Mouse (Mus musculus) embryonic facial prominence, embryonic 14.5 days (tissue): ENCODE measurements around the gene Afap1. TPM values are rescaled to one million over a fixed set of nuclear protein-coding genes. Genes with fewer than 3 reads are reported as not detected.

Experiments
- ATAC-seq: fragments of 200-750 bp; cut with Nextera tagmentation; 2 replicates; pipeline ENCODE4 v1.8.0; 2017; ENCODE audit warnings: low read depth, moderate number of reproducible peaks, moderate TSS enrichment
- DNase-seq: peaks from one replicate; pipeline ENCODE4 v3.0.0-alpha.2; 2015; ENCODE audit warnings: low spot score
- H3K27ac ChIP-seq: fragments of 300-500 bp; sonication (generic); replicated peaks from 2 replicates; pipeline ENCODE4 v1.5.1; 2014; ENCODE audit warnings: low read depth, mild to moderate bottlenecking, low read length, moderate library complexity
- H3K27me3 ChIP-seq: fragments of 300-500 bp; sonication (generic); replicated peaks from 2 replicates; pipeline ENCODE4 v1.6.1; 2014; ENCODE audit warnings: low read length; ENCODE audit not compliant: control insufficient read depth, insufficient read depth
- H3K36me3 ChIP-seq: fragments of 300-500 bp; sonication (generic); 2 replicates; pipeline ENCODE4 v1.6.1; 2014; ENCODE audit warnings: low read length, mixed read lengths; ENCODE audit not compliant: control insufficient read depth, insufficient read depth
- H3K4me1 ChIP-seq: fragments of 300-500 bp; sonication (generic); 2 replicates; pipeline ENCODE4 v1.6.1; 2014; ENCODE audit warnings: antibody characterized with exemption, low read length; ENCODE audit not compliant: control insufficient read depth, insufficient read depth
- H3K4me2 ChIP-seq: fragments of 300-500 bp; sonication (generic); 2 replicates; pipeline ENCODE4 v1.6.1; 2014; ENCODE audit warnings: low read depth, mild to moderate bottlenecking, low read length, moderate library complexity, mixed read lengths
- H3K4me3 ChIP-seq: fragments of 300-500 bp; sonication (generic); 2 replicates; pipeline ENCODE4 v1.5.1; 2014; ENCODE audit warnings: low read depth, mild to moderate bottlenecking, low read length
- H3K9ac ChIP-seq: fragments of 300-500 bp; sonication (generic); 2 replicates; pipeline ENCODE4 v1.6.1; 2014; ENCODE audit warnings: low read depth, mild to moderate bottlenecking, low read length, moderate library complexity, mixed read lengths
- H3K9me3 ChIP-seq: fragments of 300-500 bp; sonication (generic); 2 replicates; pipeline ENCODE4 v1.6.1; 2016; ENCODE audit warnings: low read length; ENCODE audit not compliant: control insufficient read depth
- WGBS: fragments of 180-500 bp; shearing (Covaris S2); extraction: QIAGEN DNeasy Blood & Tissue Kit; methylation state at CpG from one replicate; pipeline ENCODE4 v1.1.7; 2014; 5-methylcytosine and 5-hydroxymethylcytosine counted together
- polyA plus RNA-seq: library from polyadenylated mRNA; unstranded; fragments of >200 nt; fragmentation: Nextera tagmentation; extraction: Ambion mirVana; gene quantifications from 2 replicates; pipeline ENCODE4 v1.2.1, GENCODE M21; 2014

The Afap1 gene
- polyA plus RNA-seq, 1 experiment from 2014 or later: 28.0 TPM

GRCm38 (mm10) chr5:35925171-35925634 lies 32.1 kb downstream of the Afap1 start:
- H3K4me3 ChIP-seq: no peak overlapping the region
- 34% methylated on average over 12 of the region's 12 CpGs for WGBS
- DNase-seq (peak; percentile 50), ATAC-seq (peak; percentile 12; the same call in 1 of the 2 replicates)
- H3K4me2 ChIP-seq: no peak overlapping the region
- no peaks in the 10 kb centered on the region for H3K27me3 ChIP-seq
- peaks cover 3% of the 10 kb centered on the region; the same call in 1 of the 2 replicates for H3K36me3 ChIP-seq
- peak overlapping the region; percentile 10; the same call in 1 of the 2 replicates for H3K27ac ChIP-seq
- peaks cover 49% of the 10 kb centered on the region for H3K4me1 ChIP-seq
- no peaks in the 10 kb centered on the region for H3K9me3 ChIP-seq
- H3K9ac ChIP-seq: no peak overlapping the region

DNA sequence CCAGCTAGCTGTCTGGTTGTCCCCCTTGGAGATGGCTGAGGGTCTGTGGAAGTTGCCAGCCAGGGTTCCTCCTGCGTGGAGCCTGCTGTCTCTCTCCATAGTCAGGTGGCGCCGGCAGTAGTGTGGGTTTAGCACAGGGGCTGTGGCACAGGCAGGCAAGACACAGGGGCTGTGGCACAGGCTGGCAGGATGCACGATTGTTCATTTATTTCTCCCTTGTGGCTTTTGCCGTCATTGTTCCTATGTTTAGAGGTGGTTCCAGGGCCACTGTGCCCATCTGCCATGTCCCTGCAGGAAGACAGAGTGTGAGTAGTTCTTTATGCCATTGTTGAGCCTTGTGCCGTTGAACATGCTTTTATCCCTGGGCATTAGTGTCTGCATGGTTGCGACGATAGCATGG lies 33.4 kb downstream of the Afap1 start:
- Histone ChIP-seq H3K4me2 (no peak overlapping the region), H3K4me3 (no peak overlapping the region), H3K4me1 (peaks cover 41% of the 10 kb centered on the region), H3K27ac (no peak overlapping the region), H3K9me3 (no peaks in the 10 kb centered on the region), H3K27me3 (no peaks in the 10 kb centered on the region), H3K9ac (no peak overlapping the region), H3K36me3 (peaks cover 3% of the 10 kb centered on the region; the same call in 1 of the 2 replicates)
- 80% methylated on average over 8 of the region's 8 CpGs for WGBS
- ATAC-seq (no peak), DNase-seq (no peak)

DNA sequence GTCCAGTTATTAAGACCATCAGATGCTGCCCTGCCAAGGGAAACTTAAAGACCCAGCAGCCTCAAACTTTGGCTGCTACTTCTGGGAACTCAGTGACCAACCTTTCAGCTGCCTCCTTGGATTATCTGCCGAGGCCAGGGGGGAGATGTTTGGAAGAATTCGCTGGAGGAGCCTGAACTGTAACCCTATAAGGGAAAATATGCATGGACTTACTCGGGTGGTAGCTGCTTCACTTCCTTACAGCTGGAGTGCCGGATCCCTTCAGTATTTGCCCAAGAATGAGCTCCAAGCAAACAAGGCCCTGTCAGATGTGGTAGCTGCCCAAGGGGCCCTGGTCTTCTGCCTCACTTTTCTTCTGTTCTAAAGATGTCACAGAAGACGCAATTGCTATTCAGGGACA lies 38.2 kb downstream of the Afap1 start:
- Histone ChIP-seq H3K4me2 (no peak overlapping the region), H3K4me3 (no peak overlapping the region), H3K4me1 (peaks cover 4% of the 10 kb centered on the region; the same call in 1 of the 2 replicates), H3K9me3 (no peaks in the 10 kb centered on the region), H3K9ac (no peak overlapping the region), H3K27me3 (no peaks in the 10 kb centered on the region), H3K27ac (no peak overlapping the region; the same call in 1 of the 2 replicates), H3K36me3 (peaks cover 5% of the 10 kb centered on the region)
- ATAC-seq (no peak), DNase-seq (no peak)
- WGBS: 38% methylated on average over 5 of the region's 5 CpGs

DNA sequence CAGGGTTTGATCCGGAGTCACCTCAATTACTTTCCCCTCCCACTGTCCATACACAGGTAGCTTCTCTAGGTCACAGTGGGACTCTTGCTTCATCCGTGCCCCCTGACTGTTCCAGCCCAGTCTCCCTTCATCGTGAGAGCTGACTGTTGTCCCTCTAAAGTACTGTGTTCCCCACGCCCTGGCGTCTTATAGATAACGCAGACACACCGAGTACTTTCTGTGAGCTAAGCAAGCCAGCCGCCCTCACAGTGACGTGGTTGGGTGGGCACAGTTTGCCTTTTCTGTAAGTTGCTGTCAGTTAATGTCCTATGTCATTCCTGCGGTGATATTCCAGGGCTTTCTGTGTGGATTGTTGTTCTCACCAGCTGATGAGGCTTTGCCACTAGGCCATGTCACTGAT lies 39.9 kb downstream of the Afap1 start:
- no peak overlapping the region for H3K9ac ChIP-seq
- no peaks in the 10 kb centered on the region for H3K27me3 ChIP-seq
- DNase-seq (no peak), ATAC-seq (no peak)
- H3K9me3 ChIP-seq: no peaks in the 10 kb centered on the region
- WGBS: 83% methylated on average over 10 of the region's 10 CpGs
- H3K4me1 ChIP-seq: peaks cover 4% of the 10 kb centered on the region; the same call in 1 of the 2 replicates
- no peak overlapping the region for H3K4me2 ChIP-seq
- H3K4me3 ChIP-seq: no peak overlapping the region
- peaks cover 15% of the 10 kb centered on the region for H3K36me3 ChIP-seq
- no peak overlapping the region for H3K27ac ChIP-seq

- Histone ChIP-seq H3K9me3 (no peaks in the 10 kb centered on the region), H3K4me1 (peaks cover 7% of the 10 kb centered on the region), H3K4me3 (no peak overlapping the region), H3K4me2 (no peak overlapping the region), H3K9ac (no peak overlapping the region), H3K36me3 (peaks cover 15% of the 10 kb centered on the region), H3K27me3 (no peaks in the 10 kb centered on the region), H3K27ac (no peak overlapping the region)
- ATAC-seq: no peak
- whole genome bisulfite sequencing: 69% methylated on average over 7 of the region's 7 CpGs
- DNase-seq: no peak
Measured at GRCm38 (mm10) chr5:35935939-35936338, 42.8 kb downstream of the Afap1 start.

- H3K27ac ChIP-seq: peak overlapping the region; percentile 61
- H3K4me2 ChIP-seq: no peak overlapping the region
- no peaks in the 10 kb centered on the region for H3K27me3 ChIP-seq
- DNase-seq (no peak), ATAC-seq (no peak)
- H3K36me3 ChIP-seq: peaks cover 19% of the 10 kb centered on the region
- no peaks in the 10 kb centered on the region for H3K9me3 ChIP-seq
- no peak overlapping the region for H3K4me3 ChIP-seq
- peaks cover 9% of the 10 kb centered on the region; the same call in 1 of the 2 replicates for H3K4me1 ChIP-seq
- H3K9ac ChIP-seq: no peak overlapping the region
- 58% methylated on average over 10 of the region's 10 CpGs for WGBS
Measured at GRCm38 (mm10) chr5:35938249-35939223, 45.4 kb downstream of the Afap1 start.

- Histone ChIP-seq H3K4me1 (peaks cover 9% of the 10 kb centered on the region; the same call in 1 of the 2 replicates), H3K9ac (no peak overlapping the region), H3K36me3 (peaks cover 31% of the 10 kb centered on the region), H3K9me3 (no peaks in the 10 kb centered on the region), H3K27me3 (no peaks in the 10 kb centered on the region), H3K27ac (0 out of 2 replicates have a peak overlapping the region, but pooled peaks have one; percentile 15), H3K4me2 (no peak overlapping the region), H3K4me3 (no peak overlapping the region)
- ATAC-seq (no peak), DNase-seq (no peak)
- 71% methylated on average over 6 of the region's 6 CpGs for WGBS
Measured at GRCm38 (mm10) chr5:35939958-35940357, 46.8 kb downstream of the Afap1 start.

GRCm38 (mm10) chr5:35943541-35943940 lies 50.4 kb downstream of the Afap1 start:
- H3K36me3 ChIP-seq: peaks cover 49% of the 10 kb centered on the region
- no peak overlapping the region for H3K9ac ChIP-seq
- no peak overlapping the region for H3K4me3 ChIP-seq
- ATAC-seq (no peak), DNase-seq (no peak)
- no peak overlapping the region for H3K4me2 ChIP-seq
- 75% methylated on average over 5 of the region's 5 CpGs for WGBS
- no peaks in the 10 kb centered on the region for H3K27me3 ChIP-seq
- no peaks in the 10 kb centered on the region for H3K9me3 ChIP-seq
- H3K4me1 ChIP-seq: peaks cover 11% of the 10 kb centered on the region; the same call in 1 of the 2 replicates
- no peak overlapping the region for H3K27ac ChIP-seq
